Mouse (Mus musculus): ENCODE measurements around the gene Cd160. TPM values are rescaled to one million over a fixed set of nuclear protein-coding genes. Genes with fewer than 3 reads are reported as not detected.

The Cd160 gene
- polyA plus RNA-seq, 1 experiment from 2014 or later, result 0.06 TPM

- Histone ChIP-seq H3K27ac (replicated peaks) (no peak overlapping the region), H3K4me2 (replicated peaks) (no peak overlapping the region), H3K36me3 (no peaks in the 10 kb centered on the region), H3K4me3 (no peak overlapping the region), H3K4me1 (no peaks in the 10 kb centered on the region), H3K9me3 (no peaks in the 10 kb centered on the region), H3K9ac (replicated peaks) (no peak overlapping the region), H3K27me3 (no peaks in the 10 kb centered on the region; the same call in 1 of the 2 replicates)
- no peak for ATAC-seq (ENCODE audit: low FRiP score, low read depth)
- WGBS, result 39% methylated on average over 11 of the region's 11 CpGs
These were observed 3.9 kb downstream of the Cd160 start for GRCm38 (mm10) chr3:96825261-96825660.

- Histone ChIP-seq H3K4me2 (replicated peaks) (no peak overlapping the region), H3K27ac (replicated peaks) (no peak overlapping the region), H3K36me3 (no peaks in the 10 kb centered on the region), H3K9me3 (no peaks in the 10 kb centered on the region), H3K4me3 (no peak overlapping the region), H3K4me1 (no peaks in the 10 kb centered on the region), H3K9ac (replicated peaks) (no peak overlapping the region), H3K27me3 (no peaks in the 10 kb centered on the region; the same call in 1 of the 2 replicates)
- 88% methylated on average over 12 of the region's 12 CpGs for WGBS
- no peak for ATAC-seq (ENCODE audit: low FRiP score, low read depth)
These were observed 4.5 kb downstream of the Cd160 start for GRCm38 (mm10) chr3:96824614-96825013.

DNA sequence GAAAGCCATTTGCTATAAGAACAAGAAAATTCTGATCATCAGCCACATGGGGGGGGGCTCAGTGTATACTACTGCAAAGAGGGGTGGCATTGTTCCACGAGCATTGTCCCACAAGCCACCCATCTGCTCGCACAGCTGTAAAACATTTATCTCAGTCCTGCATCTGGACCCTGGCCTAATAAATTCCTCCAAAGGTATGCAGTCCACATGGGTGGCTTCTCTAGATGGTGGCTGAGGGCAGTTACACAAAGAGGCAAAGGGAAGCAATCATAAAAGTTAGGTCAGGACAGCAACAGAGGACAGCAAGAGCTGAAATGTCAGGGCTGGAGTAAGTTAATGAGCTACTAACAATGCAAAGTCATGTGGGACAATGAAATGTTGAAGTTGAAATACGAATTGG is 5.5 kb downstream of the Cd160 start:
- WGBS, result 77% methylated on average over 3 of the region's 3 CpGs

DNA sequence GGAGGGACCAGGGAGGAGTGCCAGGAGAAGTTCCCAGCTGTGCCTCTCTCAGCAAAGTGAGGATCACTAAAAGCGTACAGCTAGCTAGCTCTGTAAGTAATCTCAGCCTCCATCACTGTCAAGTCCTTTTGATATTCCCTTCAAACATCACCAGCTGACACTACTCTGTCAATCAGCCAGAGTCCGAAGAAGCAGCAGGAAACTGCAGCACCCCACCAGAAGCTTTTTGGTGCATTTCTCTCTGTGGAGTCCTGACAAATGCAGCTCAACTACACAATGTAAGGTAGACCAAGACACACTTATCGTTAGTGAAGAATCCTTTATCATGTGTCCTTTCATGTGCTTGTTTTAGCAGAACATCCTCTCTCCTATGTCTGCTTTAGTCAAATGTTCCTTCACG is 7.6 kb downstream of the Cd160 start:
- no peaks in the 10 kb centered on the region for H3K36me3 ChIP-seq
- no peaks in the 10 kb centered on the region for H3K27me3 ChIP-seq
- H3K27ac ChIP-seq (replicated peaks), result no peak overlapping the region
- H3K4me3 ChIP-seq, result no peak overlapping the region
- no peak for ATAC-seq (ENCODE audit: low FRiP score, low read depth)
- H3K9ac ChIP-seq (replicated peaks), result no peak overlapping the region
- no peaks in the 10 kb centered on the region for H3K4me1 ChIP-seq
- WGBS, result 89% methylated on average over 4 of the region's 4 CpGs
- no peaks in the 10 kb centered on the region for H3K9me3 ChIP-seq
- H3K4me2 ChIP-seq (replicated peaks), result no peak overlapping the region

More for the DNA sequence above, 5.5 kb downstream of the Cd160 start:
- Histone ChIP-seq H3K27me3 (no peaks in the 10 kb centered on the region), H3K9ac (replicated peaks) (no peak overlapping the region), H3K9me3 (no peaks in the 10 kb centered on the region), H3K4me2 (replicated peaks) (no peak overlapping the region), H3K27ac (replicated peaks) (no peak overlapping the region), H3K4me3 (no peak overlapping the region), H3K4me1 (no peaks in the 10 kb centered on the region), H3K36me3 (no peaks in the 10 kb centered on the region)
- no peak for ATAC-seq (ENCODE audit: low FRiP score, low read depth)

- no peaks in the 10 kb centered on the region for H3K36me3 ChIP-seq
- H3K27ac ChIP-seq (replicated peaks), result no peak overlapping the region
- H3K4me3 ChIP-seq, result no peak overlapping the region
- 80% methylated on average over 6 of the region's 6 CpGs for WGBS
- H3K9ac ChIP-seq (replicated peaks), result no peak overlapping the region
- no peaks in the 10 kb centered on the region for H3K27me3 ChIP-seq
- H3K4me2 ChIP-seq (replicated peaks), result no peak overlapping the region
- no peaks in the 10 kb centered on the region for H3K4me1 ChIP-seq
- no peaks in the 10 kb centered on the region for H3K9me3 ChIP-seq
- ATAC-seq (ENCODE audit: low FRiP score, low read depth), result no peak
These were observed 8.8 kb downstream of the Cd160 start for GRCm38 (mm10) chr3:96820116-96820915.

DNA sequence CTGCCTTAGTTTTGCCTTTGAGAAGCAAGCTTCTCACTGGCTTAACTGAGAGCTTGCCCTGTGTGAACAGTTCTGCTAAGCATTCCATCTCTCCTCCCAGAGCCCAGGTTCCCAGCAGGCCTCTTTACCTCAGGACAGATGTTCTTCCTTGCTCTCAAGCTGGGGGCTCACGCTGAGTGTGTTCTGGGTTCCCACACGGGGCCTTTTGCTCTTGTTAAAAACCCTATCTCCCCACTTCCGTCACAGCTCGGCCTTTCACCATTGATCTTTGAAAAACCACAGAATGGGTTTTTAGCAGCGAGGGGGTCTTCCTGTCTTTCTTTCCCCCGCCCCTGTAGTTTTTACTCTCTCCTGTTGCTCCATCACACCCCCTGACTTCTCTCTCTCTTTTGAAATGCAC is 14.8 kb downstream of the Cd160 start:
- H3K9ac ChIP-seq (replicated peaks), result no peak overlapping the region
- H3K9me3 ChIP-seq, result no peaks in the 10 kb centered on the region
- H3K27ac ChIP-seq (replicated peaks), result no peak overlapping the region
- H3K27me3 ChIP-seq, result peaks cover 5% of the 10 kb centered on the region; the same call in 1 of the 2 replicates
- WGBS, result 63% methylated on average over 6 of the region's 6 CpGs
- H3K4me3 ChIP-seq, result no peak overlapping the region
- H3K4me2 ChIP-seq (replicated peaks), result no peak overlapping the region
- no peaks in the 10 kb centered on the region for H3K36me3 ChIP-seq
- no peaks in the 10 kb centered on the region; the same call in 1 of the 2 replicates for H3K4me1 ChIP-seq
- ATAC-seq (ENCODE audit: low FRiP score, low read depth), result no peak

- Histone ChIP-seq H3K27ac (replicated peaks) (no peak overlapping the region), H3K4me3 (no peak overlapping the region), H3K9me3 (no peaks in the 10 kb centered on the region), H3K4me2 (replicated peaks) (no peak overlapping the region), H3K9ac (replicated peaks) (no peak overlapping the region), H3K4me1 (no peaks in the 10 kb centered on the region; the same call in 1 of the 2 replicates), H3K27me3 (peaks cover 5% of the 10 kb centered on the region; the same call in 1 of the 2 replicates), H3K36me3 (no peaks in the 10 kb centered on the region)
- WGBS, result 72% methylated on average over 7 of the region's 7 CpGs
- no peak for ATAC-seq (ENCODE audit: low FRiP score, low read depth)
These were observed 15.4 kb downstream of the Cd160 start for GRCm38 (mm10) chr3:96813591-96814244.

- Histone ChIP-seq H3K27ac (replicated peaks) (no peak overlapping the region), H3K4me3 (no peak overlapping the region), H3K9me3 (no peaks in the 10 kb centered on the region), H3K9ac (replicated peaks) (no peak overlapping the region), H3K36me3 (no peaks in the 10 kb centered on the region), H3K27me3 (peaks cover 5% of the 10 kb centered on the region; the same call in 1 of the 2 replicates), H3K4me2 (replicated peaks) (no peak overlapping the region), H3K4me1 (no peaks in the 10 kb centered on the region; the same call in 1 of the 2 replicates)
- WGBS, result 43% methylated on average over 9 of the region's 9 CpGs
- no peak for ATAC-seq (ENCODE audit: low FRiP score, low read depth)
These were observed 16.0 kb downstream of the Cd160 start for GRCm38 (mm10) chr3:96813106-96813505.

- no peak overlapping the region for H3K4me2 ChIP-seq (replicated peaks)
- H3K4me1 ChIP-seq, result no peaks in the 10 kb centered on the region; the same call in 1 of the 2 replicates
- WGBS, result 46% methylated on average over 20 of the region's 20 CpGs
- no peak overlapping the region for H3K27ac ChIP-seq (replicated peaks)
- H3K27me3 ChIP-seq, result peaks cover 5% of the 10 kb centered on the region; the same call in 1 of the 2 replicates
- H3K9me3 ChIP-seq, result no peaks in the 10 kb centered on the region
- no peaks in the 10 kb centered on the region for H3K36me3 ChIP-seq
- no peak overlapping the region for H3K4me3 ChIP-seq
- ATAC-seq (ENCODE audit: low FRiP score, low read depth), result 0 out of 2 replicates have a peak, but pooled peaks have one; percentile 30
- H3K9ac ChIP-seq (replicated peaks), result no peak overlapping the region
These were observed 16.6 kb downstream of the Cd160 start for GRCm38 (mm10) chr3:96812395-96813091.

- no peak overlapping the region for H3K9ac ChIP-seq (replicated peaks)
- no peak for ATAC-seq (ENCODE audit: low FRiP score, low read depth)
- peaks cover 5% of the 10 kb centered on the region; the same call in 1 of the 2 replicates for H3K27me3 ChIP-seq
- no peak overlapping the region for H3K4me3 ChIP-seq
- H3K4me2 ChIP-seq (replicated peaks), result no peak overlapping the region
- H3K36me3 ChIP-seq, result no peaks in the 10 kb centered on the region
- no peaks in the 10 kb centered on the region for H3K9me3 ChIP-seq
- WGBS, result 90% methylated on average over 3 of the region's 3 CpGs
- no peaks in the 10 kb centered on the region; the same call in 1 of the 2 replicates for H3K4me1 ChIP-seq
- H3K27ac ChIP-seq (replicated peaks), result no peak overlapping the region
These were observed 17.9 kb downstream of the Cd160 start for GRCm38 (mm10) chr3:96811232-96811631.

DNA sequence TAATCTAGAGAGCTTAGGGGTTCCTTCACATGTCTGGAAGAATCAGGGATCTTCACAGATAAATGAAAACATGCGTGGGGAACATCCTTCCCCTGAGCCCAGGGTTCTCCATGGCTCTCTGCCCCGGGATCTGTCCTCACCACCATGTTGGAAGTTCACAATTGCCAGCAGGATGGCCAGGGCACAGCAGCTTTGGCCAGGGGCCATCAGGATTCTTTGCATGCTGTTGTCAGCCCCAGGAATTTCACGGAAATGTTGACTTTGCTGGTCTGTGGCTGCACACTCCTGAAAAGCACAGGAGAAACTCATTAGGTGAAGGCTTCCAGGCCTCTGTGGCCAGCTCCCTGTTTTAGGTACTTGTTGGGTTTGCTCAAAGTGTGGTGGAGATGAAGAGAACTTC is 20.5 kb downstream of the Cd160 start:
- H3K27ac ChIP-seq (replicated peaks), result no peak overlapping the region
- no peaks in the 10 kb centered on the region for H3K9me3 ChIP-seq
- no peak overlapping the region for H3K9ac ChIP-seq (replicated peaks)
- no peak overlapping the region for H3K4me3 ChIP-seq
- peaks cover 3% of the 10 kb centered on the region; the same call in 1 of the 2 replicates for H3K27me3 ChIP-seq
- no peak overlapping the region for H3K4me2 ChIP-seq (replicated peaks)
- no peaks in the 10 kb centered on the region for H3K36me3 ChIP-seq
- H3K4me1 ChIP-seq, result no peaks in the 10 kb centered on the region; the same call in 1 of the 2 replicates
- 88% methylated on average over 3 of the region's 3 CpGs for WGBS
- no peak for ATAC-seq (ENCODE audit: low FRiP score, low read depth)

- WGBS, result 65% methylated on average over 3 of the region's 3 CpGs
- no peak overlapping the region for H3K4me3 ChIP-seq
- no peak overlapping the region for H3K4me2 ChIP-seq (replicated peaks)
- no peaks in the 10 kb centered on the region for H3K4me1 ChIP-seq
- H3K27ac ChIP-seq (replicated peaks), result no peak overlapping the region
- no peaks in the 10 kb centered on the region for H3K9me3 ChIP-seq
- no peaks in the 10 kb centered on the region for H3K36me3 ChIP-seq
- H3K9ac ChIP-seq (replicated peaks), result no peak overlapping the region
- H3K27me3 ChIP-seq, result no peaks in the 10 kb centered on the region
- no peak for ATAC-seq (ENCODE audit: low FRiP score, low read depth)
These were observed 21.0 kb downstream of the Cd160 start for GRCm38 (mm10) chr3:96808136-96808535.
